Mouse (Mus musculus): ENCODE measurements around the gene Mrap. TPM values are rescaled to one million over a fixed set of nuclear protein-coding genes. Genes with fewer than 3 reads are reported as not detected.

The Mrap gene
- total and polyA plus RNA-seq, 3 experiments: not detected

DNA sequence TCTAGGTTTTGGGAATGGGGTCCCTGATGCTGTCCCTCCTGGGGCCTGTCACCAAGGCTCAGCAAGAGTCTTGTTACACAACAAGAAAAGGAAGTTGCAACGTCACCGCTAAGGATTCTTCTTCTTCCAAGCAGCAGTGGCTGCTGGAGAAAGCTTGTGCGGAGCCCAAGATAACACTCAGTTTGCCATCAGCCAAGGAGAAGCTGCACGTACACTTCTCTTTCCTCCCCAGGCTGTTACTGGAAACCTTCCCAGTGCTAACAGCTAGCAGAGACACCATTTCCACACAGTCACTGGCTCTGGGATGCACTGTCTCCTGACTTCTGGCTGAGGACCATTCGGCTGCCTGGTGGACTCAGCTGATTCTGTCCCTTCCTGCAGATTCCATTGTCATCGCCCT lies 9.1 kb downstream of the Mrap start:
- no peaks in the 10 kb centered on the region for H3K27me3 ChIP-seq (replicated peaks)
- peaks cover 18 to 44% of the 10 kb centered on the region in 2 experiments for H3K36me3 ChIP-seq (replicated peaks in 1 of 2; ENCODE audit: control insufficient read depth in 1 of 2, insufficient read depth in 1 of 2, low read length in 1 of 2)
- no peak for TF ChIP-seq ELF1 (IDR thresholded peaks at IDR 0.05; ENCODE audit: low read depth, low read length)
- TF ChIP-seq ETS1 (conservative IDR thresholded peaks at IDR 0.05; ENCODE audit: low read depth, low read length): no peak
- TF ChIP-seq MYC (IDR thresholded peaks at IDR 0.05; ENCODE audit: low read depth, low read length): no peak
- no peak for TF ChIP-seq ZMIZ1 (IDR thresholded peaks at IDR 0.05; ENCODE audit: low read depth, low read length)
- TF ChIP-seq PAX5 (IDR thresholded peaks at IDR 0.05; ENCODE audit: low read length): no peak
- TF ChIP-seq TBP (conservative IDR thresholded peaks at IDR 0.05; ENCODE audit: low read depth, low read length): no peak
- no peak overlapping the region for H3K4me3 ChIP-seq (replicated peaks in 1 of 3; ENCODE audit: low read depth in 2 of 3, low read length in 2 of 3, poor library complexity in 1 of 3)
- no peak overlapping the region for H3K27ac ChIP-seq (ENCODE audit: insufficient read depth, low read depth)
- no peak overlapping the region for H3K4me2 ChIP-seq (ENCODE audit: insufficient read depth, low read depth, poor library complexity, severe bottlenecking)
- no peaks in the 10 kb centered on the region for H3K9me3 ChIP-seq (replicated peaks; ENCODE audit: low read length)
- no peak for DNase-seq (ENCODE audit: extremely low read depth)
- dilution Hi-C loops (cut with MboI; ENCODE audit: extremely low pct_ligation_motif_present, extremely low pct_unique_long_range_greater_than_20kb, low sequenced_read_pairs): no loop called here
- H3K4me1 ChIP-seq (ENCODE audit: control insufficient read depth in 1 of 2, insufficient read depth in 2 of 2): no peaks in the 10 kb centered on the region
- in situ Hi-C loops (cut with MboI; ENCODE audit: low pct_ligation_motif_present, low pct_unique_long_range_greater_than_20kb, low sequenced_read_pairs): no loop called here
- no peaks in the 10 kb centered on the region for H3K79me2 ChIP-seq (replicated peaks; ENCODE audit: control insufficient read depth, extremely low read depth, insufficient read depth, poor library complexity, severe bottlenecking)
- H3K9ac ChIP-seq (ENCODE audit: insufficient read depth, low read depth): no peak overlapping the region

DNA sequence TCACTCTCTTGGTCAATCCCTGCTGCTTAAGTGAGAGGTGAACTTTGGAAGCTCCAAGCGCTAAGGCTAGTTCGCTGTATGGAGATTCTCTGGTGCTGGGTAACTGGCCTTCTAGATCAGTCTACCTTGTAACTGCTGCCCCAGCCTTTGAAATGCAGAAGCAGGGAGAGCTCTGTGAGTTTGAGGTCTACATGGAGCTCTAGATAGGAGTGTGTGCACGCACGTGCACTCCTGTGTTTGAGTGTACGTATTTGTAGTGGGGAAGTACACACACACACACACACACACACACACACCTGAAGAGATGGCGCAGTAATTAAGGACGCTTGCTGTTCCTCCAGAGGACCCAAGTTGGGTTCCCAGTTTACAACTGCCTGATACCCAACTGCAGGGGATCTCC lies 10.2 kb downstream of the Mrap start:
- in situ Hi-C loops (cut with MboI; ENCODE audit: low pct_ligation_motif_present, low pct_unique_long_range_greater_than_20kb, low sequenced_read_pairs) (no loop called here), dilution Hi-C loops (cut with MboI; ENCODE audit: extremely low pct_ligation_motif_present, extremely low pct_unique_long_range_greater_than_20kb, low sequenced_read_pairs) (no loop called here)
- no peaks in the 10 kb centered on the region for H3K9me3 ChIP-seq (replicated peaks; ENCODE audit: low read length)
- H3K27ac ChIP-seq (ENCODE audit: insufficient read depth, low read depth): no peak overlapping the region
- H3K4me2 ChIP-seq (ENCODE audit: insufficient read depth, low read depth, poor library complexity, severe bottlenecking): no peak overlapping the region
- no peak overlapping the region for H3K9ac ChIP-seq (ENCODE audit: insufficient read depth, low read depth)
- no peak for DNase-seq (ENCODE audit: extremely low read depth)
- H3K36me3 ChIP-seq (replicated peaks in 1 of 2; ENCODE audit: control insufficient read depth in 1 of 2, insufficient read depth in 1 of 2, low read length in 1 of 2): peaks cover 28 to 53% of the 10 kb centered on the region in 2 experiments
- TF ChIP-seq NELFE (IDR thresholded peaks at IDR 0.05; ENCODE audit: low read depth, low read length) (no peak), USF2 (conservative IDR thresholded peaks at IDR 0.05; ENCODE audit: low read depth, low read length) (no peak), RCOR1 (conservative IDR thresholded peaks at IDR 0.05; ENCODE audit: low read depth, low read length) (no peak), MAX (IDR thresholded peaks at IDR 0.05; ENCODE audit: low read length) (no peak), EP300 (IDR thresholded peaks at IDR 0.05; ENCODE audit: low read length) (no peak), ETS1 (conservative IDR thresholded peaks at IDR 0.05; ENCODE audit: low read depth, low read length) (no peak), MEF2A (IDR thresholded peaks at IDR 0.05; ENCODE audit: borderline replicate concordance, low read depth, low read length) (no peak), ELF1 (IDR thresholded peaks at IDR 0.05; ENCODE audit: low read depth, low read length) (no peak), MAFK (IDR thresholded peaks at IDR 0.05; ENCODE audit: insufficient replicate concordance, low read length) (no peak), JUND (conservative IDR thresholded peaks at IDR 0.05; ENCODE audit: low read depth, low read length) (no peak)
- no peak overlapping the region for H3K4me3 ChIP-seq (replicated peaks in 1 of 3; ENCODE audit: low read depth in 2 of 3, low read length in 2 of 3, poor library complexity in 1 of 3)
- H3K4me1 ChIP-seq (ENCODE audit: control insufficient read depth in 1 of 2, insufficient read depth in 2 of 2): no peaks in the 10 kb centered on the region
- no peaks in the 10 kb centered on the region for H3K79me2 ChIP-seq (replicated peaks; ENCODE audit: control insufficient read depth, extremely low read depth, insufficient read depth, poor library complexity, severe bottlenecking)
- H3K27me3 ChIP-seq (replicated peaks): no peaks in the 10 kb centered on the region

Measured in CH12.LX (cell line).